Mouse (Mus musculus) heart, embryonic 12.5 days (tissue): Measurements from ENCODE around the gene Prss44. TPM values are rescaled to one million over a fixed set of nuclear protein-coding genes. Genes with fewer than 3 reads are reported as not detected.

Experiments used
- ATAC-seq: fragments of 200-750 bp; cut with Nextera tagmentation; 2 replicates; pipeline ENCODE4 v1.8.0; 2017; ENCODE audit warnings: moderate TSS enrichment, moderate library complexity; ENCODE audit not compliant: insufficient number of reproducible peaks, low FRiP score
- H3K27ac ChIP-seq: fragments of 300-500 bp; sonication (generic); 2 replicates; pipeline ENCODE4 v1.5.1; 2016; ENCODE audit warnings: mild to moderate bottlenecking, moderate library complexity; ENCODE audit not compliant: poor library complexity, severe bottlenecking
- H3K27me3 ChIP-seq: fragments of 300-500 bp; sonication (generic); replicated peaks from 2 replicates; pipeline ENCODE4 v1.6.1; 2016; ENCODE audit warnings: mild to moderate bottlenecking, moderate library complexity
- H3K36me3 ChIP-seq: fragments of 300-500 bp; sonication (generic); 2 replicates; pipeline ENCODE4 v1.6.1; 2016; ENCODE audit warnings: mild to moderate bottlenecking, moderate library complexity
- H3K4me1 ChIP-seq: fragments of 300-500 bp; sonication (generic); replicated peaks from 2 replicates; pipeline ENCODE4 v1.6.1; 2016; ENCODE audit warnings: mild to moderate bottlenecking
- H3K4me2 ChIP-seq: fragments of 300-500 bp; sonication (generic); 2 replicates; pipeline ENCODE4 v1.6.1; 2016; ENCODE audit warnings: mild to moderate bottlenecking, moderate library complexity
- H3K4me3 ChIP-seq: fragments of 300-500 bp; sonication (generic); 2 replicates; pipeline ENCODE4 v1.5.1; 2016; ENCODE audit warnings: mild to moderate bottlenecking
- H3K9ac ChIP-seq: fragments of 300-500 bp; sonication (generic); 2 replicates; pipeline ENCODE4 v1.6.1; 2016; ENCODE audit warnings: mild to moderate bottlenecking, moderate library complexity
- H3K9me3 ChIP-seq: fragments of 300-500 bp; sonication (generic); replicated peaks from 2 replicates; pipeline ENCODE4 v1.6.1; 2016; ENCODE audit warnings: mild to moderate bottlenecking, moderate library complexity
- WGBS: fragments of 180-500 bp; shearing (Covaris S2); methylation state at CpG from one replicate; pipeline ENCODE4 v1.1.7; 2016; 5-methylcytosine and 5-hydroxymethylcytosine counted together
- polyA plus RNA-seq: library from polyadenylated mRNA; unstranded; fragments of >200 nt; fragmentation: Nextera tagmentation; extraction: Ambion mirVana; gene quantifications from 2 replicates; pipeline ENCODE4 v1.2.1, GENCODE M21; 2016

The Prss44 gene
- polyA plus RNA-seq, 1 experiment from 2014 or later, result not detected

GRCm38 (mm10) chr9:110858523-110858922 lies 44.7 kb downstream of the Prss44 start:
- Histone ChIP-seq H3K4me1 (peaks cover 7% of the 10 kb centered on the region), H3K4me2 (no peak overlapping the region), H3K27ac (no peak overlapping the region), H3K9ac (no peak overlapping the region), H3K4me3 (no peak overlapping the region), H3K27me3 (peaks cover 44% of the 10 kb centered on the region), H3K36me3 (no peaks in the 10 kb centered on the region), H3K9me3 (no peaks in the 10 kb centered on the region)
- WGBS, result 55% methylated on average over 5 of the region's 5 CpGs
- peak; percentile 16; the same call in 1 of the 2 replicates for ATAC-seq

GRCm38 (mm10) chr9:110858967-110859596 lies 45.3 kb downstream of the Prss44 start:
- H3K27me3 ChIP-seq, result peaks cover 44% of the 10 kb centered on the region
- no peak for ATAC-seq
- H3K9me3 ChIP-seq, result no peaks in the 10 kb centered on the region
- no peaks in the 10 kb centered on the region for H3K36me3 ChIP-seq
- H3K27ac ChIP-seq, result no peak overlapping the region
- H3K9ac ChIP-seq, result no peak overlapping the region
- H3K4me1 ChIP-seq, result peaks cover 7% of the 10 kb centered on the region
- WGBS, result 81% methylated on average over 5 of the region's 5 CpGs
- no peak overlapping the region for H3K4me2 ChIP-seq
- H3K4me3 ChIP-seq, result no peak overlapping the region

GRCm38 (mm10) chr9:110871030-110871429 lies 57.2 kb downstream of the Prss44 start:
- H3K4me2 ChIP-seq, result no peak overlapping the region
- no peaks in the 10 kb centered on the region for H3K36me3 ChIP-seq
- no peaks in the 10 kb centered on the region for H3K9me3 ChIP-seq
- H3K27me3 ChIP-seq, result peaks cover 41% of the 10 kb centered on the region
- H3K4me1 ChIP-seq, result peaks cover 17% of the 10 kb centered on the region; the same call in 1 of the 2 replicates
- no peak overlapping the region for H3K9ac ChIP-seq
- peak; percentile 27; the same call in 1 of the 2 replicates for ATAC-seq
- 20% methylated on average over 7 of the region's 7 CpGs for WGBS
- H3K27ac ChIP-seq, result no peak overlapping the region
- H3K4me3 ChIP-seq, result no peak overlapping the region

Other genes with a start within 250 kb of the Prss44 start
- 22.9 and 26.0 TPM in 2 replicates for gene Nradd, start 189.5 kb upstream of the Prss44 start, polyA plus RNA-seq
- 1.9 and 2.4 TPM in 2 replicates for gene Nbeal2, start 159.8 kb upstream of the Prss44 start, polyA plus RNA-seq
- gene Ccdc12, start 157.5 kb upstream of the Prss44 start, polyA plus RNA-seq, result 120 and 123 TPM in 2 replicates
- gene Myl3, start 72.1 kb upstream of the Prss44 start, polyA plus RNA-seq, result 3,437 and 3,612 TPM in 2 replicates
- 45.8 and 46.1 TPM in 2 replicates for gene Pth1r, start 66.8 kb upstream of the Prss44 start, polyA plus RNA-seq
- 0.14 TPM in 1 of 2 replicates, not detected in the other for gene Prss42, start 15.8 kb upstream of the Prss44 start, polyA plus RNA-seq
- not detected in 2 replicates for gene Prss43, start 12.7 kb downstream of the Prss44 start, polyA plus RNA-seq
- not detected in 2 replicates for gene Prss45, start 20.6 kb downstream of the Prss44 start, polyA plus RNA-seq
- gene Prss46, start 30.5 kb downstream of the Prss44 start, polyA plus RNA-seq, result not detected in 2 replicates
- 0.97 TPM in 1 of 2 replicates, not detected in the other for gene Prss50, start 44.0 kb downstream of the Prss44 start, polyA plus RNA-seq
- 1.3 and 1.4 TPM in 2 replicates for gene Als2cl, start 65.9 kb downstream of the Prss44 start, polyA plus RNA-seq
- 0.06 and 0.65 TPM in 2 replicates for gene Tmie, start 66.1 kb downstream of the Prss44 start, polyA plus RNA-seq
- gene Fam240a, start 102.9 kb downstream of the Prss44 start, polyA plus RNA-seq, result not detected in 2 replicates
- not detected in 2 replicates for gene Tdgf1, start 132.2 kb downstream of the Prss44 start, polyA plus RNA-seq
- 1.3 and 1.5 TPM in 2 replicates for gene Lrrc2, start 137.6 kb downstream of the Prss44 start, polyA plus RNA-seq
- gene Rtp3, start 176.6 kb downstream of the Prss44 start, polyA plus RNA-seq, result 0.09 TPM in 1 of 2 replicates, not detected in the other
- 0.72 and 1.3 TPM in 2 replicates for gene Ltf, start 205.3 kb downstream of the Prss44 start, polyA plus RNA-seq
- 3.9 and 4.4 TPM in 2 replicates for gene Ccrl2, start 243.5 kb downstream of the Prss44 start, polyA plus RNA-seq